Mouse (Mus musculus) embryonic fibroblast, embryonic 13.5 days (primary cell): ENCODE results near the gene Hspb6.

Experiments used
- CTCF ChIP-seq: IDR thresholded peaks from 2 replicates; pipeline ENCODE4 v1.5.1; 2011; ENCODE audit warnings: mild to moderate bottlenecking, control low read depth, low read length, moderate library complexity, borderline replicate concordance; ENCODE audit not compliant: insufficient read depth
- POLR2A ChIP-seq: IDR thresholded peaks from 2 replicates; pipeline ENCODE4 v1.6.1; 2011; ENCODE audit warnings: low read depth, mild to moderate bottlenecking, control low read depth, low read length, moderate library complexity

DNA sequence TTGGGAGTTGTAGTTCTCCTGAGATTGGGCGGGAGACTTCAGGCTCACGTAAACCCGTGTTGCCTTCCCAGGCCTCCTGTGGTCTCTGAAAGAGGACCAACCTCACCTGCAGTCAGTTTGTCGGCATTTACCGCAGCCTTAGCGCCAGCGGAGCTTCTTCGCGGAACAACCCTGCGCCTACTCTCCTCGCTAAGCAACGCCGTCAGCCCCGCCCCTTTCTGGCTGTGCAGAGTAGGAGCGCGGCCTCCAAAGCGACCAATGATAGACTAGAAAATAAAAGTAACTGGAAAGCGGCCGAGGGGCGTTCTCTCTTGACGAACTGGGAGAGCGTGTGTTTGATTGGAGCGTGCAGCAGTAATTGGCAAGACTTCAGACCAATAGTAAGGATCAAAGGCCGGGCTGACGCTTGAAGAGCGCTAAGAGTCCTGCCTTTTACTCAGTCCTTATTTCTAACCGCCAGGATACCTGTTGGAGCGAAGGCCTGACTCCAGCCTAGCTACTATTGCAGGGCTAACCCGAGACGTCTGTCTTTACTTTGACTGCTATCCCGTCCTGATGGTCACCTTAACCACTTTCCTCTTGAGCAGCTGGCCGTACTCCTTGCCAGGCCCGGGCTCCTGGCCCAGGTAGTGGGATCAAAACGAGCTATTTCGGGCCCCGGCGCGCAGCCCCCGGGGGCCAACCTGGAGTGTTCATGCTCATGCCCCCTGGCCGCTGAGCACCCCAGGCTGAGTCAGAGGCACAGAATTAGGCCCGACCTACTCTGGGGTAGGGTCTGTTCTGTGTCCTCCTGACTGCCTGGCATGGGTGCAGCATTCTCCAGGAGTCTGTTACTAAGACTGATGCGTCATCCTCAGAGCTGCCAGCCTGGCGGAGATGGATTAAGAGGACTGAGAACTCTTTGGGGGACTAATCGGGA lies at the start of gene Hspb6, which contains the start of gene Proser3:
- TF ChIP-seq CTCF (no peak), POLR2A (peak; percentile 96)
